Mouse (Mus musculus) erythroid progenitor cell, adult 5-6 weeks (primary cell): ENCODE measurements around the gene Sdk2. TPM values are rescaled to one million over a fixed set of nuclear protein-coding genes. Genes with fewer than 3 reads are reported as not detected.

Source experiments
- ATAC-seq: replicated peaks from 2 replicates; pipeline ENCODE4 v1.8.0; 2016; ENCODE audit warnings: moderate number of reproducible peaks, mild to moderate bottlenecking, moderate TSS enrichment, inconsistent platforms; ENCODE audit not compliant: poor library complexity, low FRiP score, severe bottlenecking
- total RNA-seq, 2 experiments: library from RNA; stranded (forward) in 1 of 2; stranded (reverse) in 1 of 2; fragments of 150-400 nt in 1 of 2; fragments of 186-747, 209-891 nt in 1 of 2; gene quantifications; 2 replicates each; pipeline versions ENCODE4 v1.2.3 to v1.2.4; 2015 to 2017; ENCODE audit warnings: low replicate concordance in 2 of 2

The Sdk2 gene
- total RNA-seq (2015; ENCODE audit: low replicate concordance) (not detected in 2 replicates), total RNA-seq (2017; ENCODE audit: low replicate concordance) (0.15 and 0.26 TPM in 2 replicates)

DNA sequence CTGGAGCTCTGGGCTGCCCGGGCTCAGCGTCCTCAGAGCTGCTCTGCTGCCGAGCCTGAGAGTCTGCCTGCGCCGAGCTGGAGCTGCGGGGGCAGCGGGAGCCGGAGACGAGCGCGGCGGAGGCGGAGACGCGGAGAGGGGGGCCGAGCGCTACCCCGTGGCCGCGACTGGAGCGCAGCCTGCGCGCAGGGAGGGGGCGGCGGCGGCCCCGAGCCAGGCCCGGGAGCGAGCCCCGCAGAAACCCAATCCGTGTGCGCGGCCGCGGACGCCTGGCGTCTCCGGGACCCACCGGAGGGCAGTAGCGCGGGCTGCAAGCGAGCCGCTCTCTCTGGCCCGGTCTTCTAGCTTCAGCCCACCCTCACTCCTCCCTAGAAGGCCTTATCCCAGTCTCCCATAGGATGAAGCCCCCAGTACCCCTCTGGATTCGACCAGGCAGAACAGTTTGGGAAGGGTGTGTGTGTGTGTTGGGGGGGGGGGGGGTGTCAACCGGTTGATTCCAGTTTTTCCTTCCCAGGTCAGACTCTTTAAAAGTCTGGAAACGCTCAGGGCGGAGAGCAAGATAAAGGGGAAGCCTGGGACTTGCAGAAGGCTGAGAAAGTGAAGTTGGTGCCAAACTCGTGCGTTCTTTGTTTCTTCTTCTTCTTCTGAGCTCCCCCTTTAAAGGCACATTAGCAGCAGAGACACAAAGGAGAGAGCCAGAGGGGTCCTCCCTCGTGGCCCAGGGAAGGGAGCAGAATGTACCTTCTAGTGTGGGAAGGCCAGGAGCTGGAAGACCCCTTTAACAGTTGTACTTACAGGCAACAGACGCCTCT lies at the start of gene Sdk2:
Gene Sdk2, minus strand, starts transcription at position 96 of the 812 bp plus-strand sequence.
- ATAC-seq = no peak

GRCm38 (mm10) chr11:114115077-114115476 lies 48.2 kb upstream of the Sdk2 start:
- ATAC-seq = no peak

DNA sequence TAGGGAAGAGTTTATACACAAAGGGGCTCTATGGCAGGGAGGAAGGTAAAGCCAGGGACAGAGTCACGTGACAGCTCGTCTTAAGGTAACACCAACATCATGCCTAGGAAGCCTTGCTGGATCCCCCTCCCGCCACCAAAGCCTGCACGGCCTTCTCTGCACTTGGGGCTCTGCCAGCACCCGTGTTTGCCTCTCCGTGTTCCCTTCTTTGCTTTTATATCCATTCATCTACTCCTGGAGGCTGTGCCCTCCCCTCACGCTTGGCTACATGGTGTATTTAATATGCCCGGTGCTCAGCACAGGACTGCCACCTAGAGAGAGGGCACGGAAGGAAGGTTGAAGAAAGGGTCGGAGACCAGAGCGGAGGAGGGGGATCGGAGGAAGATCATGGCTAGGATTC lies 47.8 kb upstream of the Sdk2 start:
- ATAC-seq = no peak

- ATAC-seq = no peak
Measured at GRCm38 (mm10) chr11:114110851-114111250, 44.0 kb upstream of the Sdk2 start.

DNA sequence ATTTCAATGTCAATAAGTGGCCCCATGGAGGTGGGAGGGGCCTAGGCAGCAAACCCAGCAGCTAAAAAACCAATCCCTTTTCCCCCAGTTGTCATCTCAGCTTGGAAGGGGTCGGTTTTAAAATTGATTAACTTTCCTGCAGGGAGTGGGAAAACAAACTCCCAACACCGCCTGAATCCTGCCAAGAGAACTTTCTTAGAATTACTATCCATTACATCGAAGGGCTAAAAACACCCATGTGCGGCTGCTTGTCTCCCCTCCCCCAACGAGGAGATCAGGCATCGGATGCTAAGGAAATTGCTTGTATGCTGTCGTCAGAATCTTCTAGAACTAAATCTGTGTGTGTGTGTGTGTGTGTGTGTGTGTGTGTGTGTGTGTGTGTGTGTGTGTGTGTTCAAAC lies 26.8 kb upstream of the Sdk2 start:
- ATAC-seq = no peak

- ATAC-seq = no peak
Measured at GRCm38 (mm10) chr11:114093175-114093574, 26.3 kb upstream of the Sdk2 start.

GRCm38 (mm10) chr11:114080606-114081005 lies 13.8 kb upstream of the Sdk2 start:
- no peak for ATAC-seq

GRCm38 (mm10) chr11:114072644-114073043 lies 5.8 kb upstream of the Sdk2 start:
- no peak for ATAC-seq

DNA sequence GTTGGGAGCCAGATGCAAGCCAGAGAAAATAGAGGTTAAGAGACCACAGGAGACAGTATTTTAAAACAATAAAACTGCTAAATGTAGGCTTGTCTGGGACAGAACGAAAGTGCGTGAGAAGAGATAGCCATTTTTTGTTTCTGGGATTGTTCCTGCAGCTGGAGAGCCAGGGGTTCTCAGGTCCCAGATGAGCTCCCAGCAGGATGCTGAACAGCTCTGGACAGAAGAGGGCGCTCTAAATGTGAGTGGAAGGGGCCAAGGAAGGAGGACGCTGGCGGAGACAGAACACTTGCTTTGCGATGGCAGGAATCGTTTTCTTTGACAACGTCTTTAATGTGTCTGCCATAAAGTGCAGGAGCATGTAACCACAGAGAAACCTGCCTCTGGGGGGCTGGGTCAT lies 5.2 kb upstream of the Sdk2 start:
- ATAC-seq = no peak

DNA sequence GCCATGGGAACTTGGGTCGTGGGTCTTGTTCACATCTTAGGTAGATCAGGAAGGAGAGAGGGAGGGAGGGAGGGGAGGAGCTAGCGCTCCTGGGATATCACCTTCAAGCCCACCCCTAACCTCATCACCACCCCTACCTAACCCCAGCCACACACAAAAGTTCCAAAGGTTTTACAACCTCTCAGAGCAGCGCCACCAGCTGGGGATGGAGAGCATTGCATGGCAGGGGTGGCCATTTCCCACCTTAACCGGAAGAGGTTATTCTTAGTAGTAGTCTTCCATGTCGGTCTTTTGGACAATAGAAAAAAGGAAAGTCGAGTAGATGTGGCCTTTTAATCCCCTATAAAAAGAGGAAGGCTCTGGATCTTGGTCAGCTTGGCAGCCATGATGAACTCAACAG lies 4.0 kb upstream of the Sdk2 start:
- no peak for ATAC-seq

- no peak for ATAC-seq
Measured at GRCm38 (mm10) chr11:114070131-114070530, 3.3 kb upstream of the Sdk2 start.

- no peak for ATAC-seq
Measured at GRCm38 (mm10) chr11:114068390-114068789, 1.5 kb upstream of the Sdk2 start.

DNA sequence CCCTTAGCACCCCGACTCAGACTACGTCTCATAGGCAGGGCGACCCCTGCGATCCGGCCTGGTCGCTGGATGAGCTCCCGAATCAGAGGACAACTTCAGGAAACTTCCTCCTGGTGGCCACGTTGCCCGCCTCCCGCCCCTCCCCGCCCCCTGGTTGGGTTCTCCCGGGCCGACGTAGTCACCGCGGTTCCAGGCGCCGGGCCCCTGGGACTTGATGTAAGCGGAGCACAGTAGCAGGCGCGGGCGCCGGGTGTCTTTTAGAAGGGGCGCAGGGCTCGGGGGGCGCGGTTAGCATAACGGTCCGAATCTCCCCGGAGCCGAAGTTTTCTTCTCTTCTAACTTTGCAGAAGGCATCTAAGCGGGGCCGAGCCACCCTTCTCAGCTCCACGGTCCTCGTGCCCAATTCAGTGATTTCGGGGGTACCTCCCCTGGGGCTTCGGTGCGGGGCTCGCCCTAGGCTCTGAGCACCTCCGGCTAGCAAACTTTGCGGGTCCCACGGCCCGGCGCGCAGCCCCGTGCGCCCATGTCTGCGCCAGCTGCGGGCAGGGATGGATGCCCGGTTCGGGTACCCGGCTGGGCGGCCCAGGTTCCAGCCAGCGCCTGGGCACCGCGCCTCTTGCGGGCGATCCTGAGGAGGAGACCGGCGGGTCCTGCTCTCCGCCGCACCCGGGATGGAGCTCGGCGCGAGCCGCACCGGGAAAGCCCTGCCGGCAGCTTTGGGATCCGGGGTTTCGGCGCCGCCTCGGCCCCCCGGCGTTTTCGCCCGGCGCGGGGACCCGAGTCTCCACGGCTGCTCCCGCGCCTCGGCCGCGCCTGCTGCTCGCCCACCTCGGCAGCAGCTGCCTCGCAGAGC lies 522 bp downstream of the Sdk2 start:
- no peak for ATAC-seq

- no peak for ATAC-seq
Measured at GRCm38 (mm10) chr11:114065596-114065995, 1.2 kb downstream of the Sdk2 start.

DNA sequence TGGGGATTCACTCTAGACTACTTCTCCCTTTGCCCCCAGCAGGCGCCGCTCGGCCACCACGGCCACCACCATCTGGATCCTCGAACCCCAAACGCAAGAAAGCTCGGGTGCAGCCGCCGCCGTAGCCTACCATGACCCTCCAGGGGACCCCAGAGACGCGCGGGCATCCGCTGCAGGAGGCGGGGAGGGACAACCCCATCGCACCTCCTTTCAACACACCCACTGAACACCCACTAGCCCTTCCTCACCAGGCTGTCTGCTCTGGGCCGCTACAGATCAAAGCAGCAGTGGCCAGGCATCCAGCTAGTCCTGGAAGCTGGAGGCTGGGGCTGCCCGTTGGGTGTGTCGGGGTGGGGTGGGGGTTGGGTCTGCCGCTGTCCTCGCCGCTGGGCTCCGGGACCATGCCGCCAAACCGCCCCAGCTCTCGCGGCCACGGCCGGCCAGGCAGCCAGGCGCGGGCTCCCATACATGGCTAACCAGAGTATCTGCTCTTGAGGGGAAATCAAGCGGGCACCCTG lies 1.9 kb downstream of the Sdk2 start:
- ATAC-seq = no peak

GRCm38 (mm10) chr11:114061946-114062345 lies 4.9 kb downstream of the Sdk2 start:
- no peak for ATAC-seq

DNA sequence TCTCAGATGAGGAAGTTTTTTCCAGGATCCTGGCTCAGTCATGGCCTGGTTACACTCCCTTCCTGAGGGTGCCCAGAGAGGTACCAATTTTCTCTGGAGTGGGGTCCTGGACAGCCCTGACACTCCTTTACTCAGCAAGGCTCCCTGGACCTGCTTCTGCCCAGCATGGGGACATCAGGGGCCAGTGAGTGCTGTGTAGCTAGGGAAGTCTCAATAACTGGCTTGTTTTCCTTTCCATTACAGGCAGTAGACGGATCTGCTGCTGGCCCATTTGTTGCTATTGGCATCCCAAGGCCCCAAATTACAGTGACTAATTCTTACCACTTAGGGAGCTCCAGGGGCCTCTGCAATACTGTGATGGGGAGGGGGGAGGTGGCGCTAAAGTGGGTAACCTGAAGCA lies 5.6 kb downstream of the Sdk2 start:
- no peak for ATAC-seq

DNA sequence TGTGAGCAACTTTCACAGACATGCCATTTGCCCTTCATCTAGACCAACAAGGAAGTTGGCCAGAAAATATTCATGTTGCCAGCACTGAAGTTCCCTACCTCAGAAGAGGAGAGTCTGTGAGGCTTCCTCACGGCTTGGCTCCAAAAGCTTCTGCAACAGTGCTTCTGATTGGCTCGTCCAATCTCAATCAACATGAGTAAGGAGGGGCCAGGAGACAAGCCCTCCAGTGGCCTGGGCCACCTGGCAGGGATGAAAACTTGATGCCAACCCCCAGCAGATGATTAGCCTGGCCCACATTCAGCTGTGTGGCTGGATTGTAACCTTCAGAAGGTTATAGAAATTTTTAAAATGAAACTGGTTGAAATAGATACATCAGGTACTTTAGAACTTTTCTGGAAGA lies 10.5 kb downstream of the Sdk2 start:
- no peak for ATAC-seq

GRCm38 (mm10) chr11:114054581-114055315 lies 12.1 kb downstream of the Sdk2 start:
- ATAC-seq = no peak

GRCm38 (mm10) chr11:114051361-114051760 lies 15.5 kb downstream of the Sdk2 start:
- ATAC-seq = no peak
